Mouse (Mus musculus) spleen, postnatal 36 days (tissue): ENCODE data around the gene Psmb3.
A peak's percentile ranks its signal among the peaks of the same experiment; 100 is the strongest.
"Not testable (repeated sequence)": the region's sequence is repeated elsewhere in the genome, so short reads cannot be mapped to it uniquely, and the experiment has no call there.

Experiments used
- DNase-seq, 2 experiments: peaks; one replicate each; pipeline ENCODE4 v3.0.0; 2022; ENCODE audit warnings: low spot score in 2 of 2, mixed read lengths in 1 of 2

Psmb3 gene

GRCm38 (mm10) chr11:97703039-97703826, at the start of gene Psmb3:
TSS of gene Psmb3 (plus strand) at chr11:97703399.
- DNase-seq: peak; percentile 98

GRCm38 (mm10) chr11:97654210-97654609, 49.0 kb upstream of the Psmb3 start:
- no peak for DNase-seq

DNA sequence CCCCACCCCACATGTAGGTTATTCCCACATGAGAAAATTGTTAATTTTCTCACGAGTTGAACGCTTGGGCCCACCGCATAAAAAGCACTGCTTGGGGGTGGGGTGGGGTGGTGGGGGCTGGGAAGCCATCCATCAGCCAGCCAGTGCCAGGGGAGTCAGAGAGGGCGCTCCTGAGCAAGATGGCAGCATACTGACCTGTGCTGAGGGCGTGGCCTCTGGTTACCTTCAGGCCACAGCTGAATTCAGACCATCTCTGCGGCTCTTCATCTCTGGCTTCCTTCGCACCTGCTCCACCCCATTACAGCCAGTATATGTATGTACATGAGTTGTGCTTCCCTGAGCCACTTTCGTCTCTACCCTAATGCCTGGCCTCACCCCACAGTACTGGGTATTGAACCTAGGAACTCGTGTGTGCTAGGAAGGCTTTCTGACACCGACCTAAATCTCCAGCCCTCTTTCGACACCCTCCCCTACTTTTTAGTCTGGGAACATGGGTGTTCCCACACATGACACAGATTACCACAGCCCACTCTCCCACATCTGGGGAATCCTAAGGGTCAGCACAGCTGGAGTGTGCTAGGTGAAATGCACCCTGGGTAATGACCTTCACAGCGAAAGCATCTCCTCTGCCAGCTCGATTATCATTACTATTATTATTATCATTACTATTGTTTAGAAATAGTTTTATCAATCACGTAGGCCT, 46.8 kb upstream of the Psmb3 start:
- DNase-seq: no peak

DNA sequence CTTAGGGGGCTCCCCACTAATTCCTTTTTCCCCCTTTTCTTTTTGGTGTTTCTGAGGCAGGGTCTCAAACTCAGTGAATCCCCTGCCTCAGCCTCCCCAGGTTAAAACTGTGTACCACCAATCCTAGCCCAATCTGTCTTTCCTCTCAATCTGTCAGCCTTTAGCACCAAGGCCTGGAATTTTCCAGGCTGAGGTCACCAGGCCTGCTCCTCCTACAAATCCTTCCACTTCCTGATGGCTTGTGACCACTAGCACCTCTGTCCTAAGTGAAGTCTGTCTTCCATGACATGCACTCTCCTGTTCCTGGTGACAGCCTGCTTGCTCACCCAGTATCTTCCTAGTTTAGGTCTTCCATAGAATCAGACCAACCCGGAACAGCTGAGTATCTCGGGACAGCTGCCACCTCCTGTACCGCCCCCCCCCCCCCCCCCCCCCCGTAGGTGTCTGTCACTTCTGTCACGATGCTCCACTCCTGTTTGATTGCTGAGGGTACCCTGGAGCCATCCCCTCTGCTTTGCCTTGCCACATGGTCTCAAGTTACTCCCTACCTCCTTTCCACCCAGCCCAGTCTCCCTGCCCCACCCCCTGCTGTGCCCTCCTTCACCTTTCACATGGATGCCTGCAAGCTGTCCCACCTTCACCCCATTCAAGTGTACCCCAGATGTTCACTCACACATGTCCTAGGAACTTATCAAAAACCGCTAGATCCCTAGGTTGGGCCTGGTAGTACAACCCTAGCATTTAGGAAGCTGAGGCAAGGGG, 45.8 kb upstream of the Psmb3 start:
- no peak for DNase-seq

DNA sequence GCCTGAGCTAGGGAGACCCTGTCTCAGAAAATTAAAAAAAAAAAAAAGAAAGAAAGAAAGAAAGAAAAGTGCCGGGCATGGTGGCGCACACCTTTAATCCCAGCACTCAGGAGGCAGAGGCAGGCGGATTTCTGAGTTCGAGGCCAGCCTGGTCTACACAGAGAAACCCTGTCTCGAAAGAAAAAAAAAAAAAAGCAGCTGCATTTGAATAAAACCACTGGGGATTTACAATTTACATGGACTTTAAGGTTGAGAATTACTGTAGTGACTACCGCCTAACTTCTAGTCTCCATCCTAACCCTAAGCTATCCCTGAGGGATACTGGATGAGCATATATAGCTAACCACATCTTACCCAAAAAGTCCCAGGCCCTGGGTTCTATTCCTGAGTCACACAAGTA, 45.2 kb upstream of the Psmb3 start:
- DNase-seq: not testable (repeated sequence)

DNA sequence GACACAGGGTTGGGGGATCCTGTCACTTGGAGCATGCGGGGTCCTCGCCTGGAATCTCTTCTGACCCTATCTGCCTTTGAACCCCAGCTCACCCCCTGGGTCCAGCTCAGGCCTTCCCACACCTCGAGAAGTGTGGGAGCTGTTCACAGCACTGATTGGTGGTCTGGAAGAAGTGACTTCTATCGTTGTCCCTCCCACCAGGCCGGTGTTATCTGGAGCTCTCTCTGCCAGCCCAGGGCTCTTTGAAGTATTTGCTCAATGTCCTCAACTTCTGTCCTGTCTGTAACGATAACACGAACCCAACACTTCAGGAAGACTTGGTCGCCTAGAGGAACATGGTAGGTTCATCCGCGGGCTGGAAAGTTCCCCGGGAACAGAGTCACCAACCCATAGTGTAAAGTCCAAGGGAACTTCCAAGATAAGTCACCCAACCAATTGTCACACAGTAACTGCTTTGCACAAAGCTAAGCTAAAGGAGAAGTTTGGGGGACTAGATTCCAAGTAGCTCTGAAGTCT, 44.4 kb upstream of the Psmb3 start:
- DNase-seq: no peak

DNA sequence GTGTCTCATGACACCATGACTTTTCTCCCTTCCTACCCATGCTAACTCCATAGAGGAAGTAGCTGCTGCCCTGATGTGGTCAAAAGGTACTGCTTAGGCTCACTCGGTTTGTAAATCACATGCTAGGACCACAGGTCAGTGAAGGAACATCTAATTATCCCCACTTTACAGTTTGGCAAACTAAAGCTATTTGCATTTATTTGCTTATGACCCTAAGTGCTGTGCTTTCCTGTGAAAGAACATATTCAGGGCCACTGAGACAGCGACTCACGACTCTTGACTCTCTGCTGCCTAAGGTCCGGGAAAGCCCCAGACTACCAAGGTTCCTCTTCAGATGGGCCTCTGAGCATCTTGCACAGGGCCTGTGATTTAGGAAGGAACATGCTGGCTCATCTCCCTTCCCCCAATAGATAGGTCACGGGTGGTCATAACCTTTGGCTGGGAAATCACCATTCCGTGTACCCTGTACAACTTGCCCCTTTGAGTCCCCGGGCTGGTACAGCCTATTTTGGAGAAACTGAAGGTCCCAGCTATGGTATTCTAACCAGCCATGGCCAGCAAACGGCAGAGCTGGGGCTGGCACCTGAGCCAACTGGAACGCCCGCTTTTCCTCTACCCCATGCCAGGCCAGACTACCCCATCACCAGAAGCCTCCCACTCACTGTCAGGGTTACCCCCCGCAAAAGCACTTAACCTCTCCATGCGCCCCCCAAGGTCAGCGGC, 43.8 kb upstream of the Psmb3 start:
- DNase-seq: peak; percentile 87 to 88

- peak; percentile 82 to 84 for DNase-seq
Observed at GRCm38 (mm10) chr11:97659990-97660714, 43.0 kb upstream of the Psmb3 start.

DNA sequence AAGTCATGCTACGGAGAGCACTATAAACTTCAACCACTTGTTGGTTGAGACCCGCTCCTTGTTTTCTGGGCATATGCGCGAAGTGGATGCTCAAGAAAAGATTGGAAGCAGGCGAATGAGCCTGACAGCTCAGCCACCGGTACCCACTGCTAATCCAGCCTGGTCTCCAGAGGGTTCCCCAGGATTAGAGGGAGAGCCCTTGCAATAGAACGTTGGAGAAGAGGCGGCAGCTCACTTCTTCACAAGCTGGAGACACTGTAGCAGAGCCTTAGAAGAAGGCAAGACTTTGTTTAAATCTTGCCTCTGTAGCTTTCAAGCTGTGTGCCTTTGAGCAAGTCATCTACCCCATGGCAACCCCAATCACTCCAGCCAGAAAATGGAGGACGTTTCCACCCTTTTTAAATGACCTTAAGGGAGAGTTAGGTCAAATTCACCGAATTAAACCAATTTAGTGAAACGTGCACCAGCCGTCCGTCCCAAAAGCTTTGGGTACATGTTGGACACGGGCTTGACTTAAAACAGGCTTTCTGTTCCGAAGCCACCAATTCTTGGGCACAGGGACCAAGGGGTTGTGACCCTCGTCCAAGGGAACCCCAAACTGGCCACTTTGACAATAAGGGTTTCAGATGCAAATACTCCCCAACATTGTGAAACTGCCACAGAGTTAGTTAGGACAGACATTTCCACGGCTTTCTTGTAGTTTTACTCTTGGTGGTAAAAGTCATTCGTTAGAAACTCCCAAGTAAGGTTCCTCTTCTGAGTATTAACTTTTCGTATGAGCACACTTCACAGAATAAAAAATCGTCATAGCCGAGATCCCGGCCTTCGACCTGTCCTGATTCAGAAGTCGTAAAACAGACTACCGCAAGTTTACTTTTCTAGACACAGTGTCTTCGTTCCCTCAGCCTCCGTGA, 42.2 kb upstream of the Psmb3 start:
- DNase-seq: no peak

GRCm38 (mm10) chr11:97661648-97662133, 41.5 kb upstream of the Psmb3 start:
- DNase-seq: peak; percentile 84 to 86

GRCm38 (mm10) chr11:97662207-97662892, 40.8 kb upstream of the Psmb3 start:
- DNase-seq: peak; percentile 71 to 73

GRCm38 (mm10) chr11:97662893-97663527, 40.2 kb upstream of the Psmb3 start, which contains the start of gene Mllt6:
TSS of gene Mllt6 (plus strand) at chr11:97663414.
- DNase-seq: peak; percentile 60 to 70

- peak in 1 of 2 experiments; percentile 34 for DNase-seq
Observed at GRCm38 (mm10) chr11:97663528-97664338, 39.5 kb upstream of the Psmb3 start.

DNA sequence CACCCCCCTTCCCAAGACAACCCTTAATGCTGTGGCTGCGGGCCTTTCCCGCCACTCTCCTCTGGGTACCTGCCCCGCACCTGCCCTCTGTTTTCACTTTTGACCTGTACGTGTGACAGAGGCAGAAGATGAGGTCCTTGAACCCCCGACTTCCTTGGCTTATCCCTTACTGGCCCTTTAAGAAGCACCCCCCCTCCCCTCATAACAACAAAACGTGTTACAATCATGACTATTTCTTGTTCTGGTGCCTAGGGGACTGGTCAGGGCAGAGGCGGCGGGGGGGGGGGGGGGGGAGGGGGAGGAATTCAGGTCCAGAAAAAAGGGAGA, 38.9 kb upstream of the Psmb3 start:
- DNase-seq: no peak

GRCm38 (mm10) chr11:97664771-97665240, 38.4 kb upstream of the Psmb3 start:
- peak in 1 of 2 experiments; percentile 22 for DNase-seq

DNA sequence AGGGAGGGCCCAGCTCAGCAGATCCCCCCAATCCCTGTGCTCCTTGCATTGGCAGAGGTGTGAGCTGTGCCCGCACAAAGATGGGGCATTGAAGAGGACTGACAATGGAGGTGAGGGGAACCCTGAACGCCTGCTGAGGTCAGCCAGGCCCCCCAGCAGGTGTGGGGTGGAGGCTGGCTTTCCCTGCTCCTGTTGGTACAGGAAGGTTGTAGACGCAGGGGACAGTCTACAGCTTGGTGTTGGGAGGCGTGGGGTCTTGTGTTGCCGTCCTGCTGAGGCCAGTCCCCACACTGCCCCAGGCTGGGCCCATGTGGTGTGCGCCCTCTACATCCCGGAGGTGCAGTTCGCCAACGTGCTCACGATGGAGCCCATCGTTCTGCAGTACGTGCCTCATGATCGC, 37.8 kb upstream of the Psmb3 start:
- no peak for DNase-seq

DNA sequence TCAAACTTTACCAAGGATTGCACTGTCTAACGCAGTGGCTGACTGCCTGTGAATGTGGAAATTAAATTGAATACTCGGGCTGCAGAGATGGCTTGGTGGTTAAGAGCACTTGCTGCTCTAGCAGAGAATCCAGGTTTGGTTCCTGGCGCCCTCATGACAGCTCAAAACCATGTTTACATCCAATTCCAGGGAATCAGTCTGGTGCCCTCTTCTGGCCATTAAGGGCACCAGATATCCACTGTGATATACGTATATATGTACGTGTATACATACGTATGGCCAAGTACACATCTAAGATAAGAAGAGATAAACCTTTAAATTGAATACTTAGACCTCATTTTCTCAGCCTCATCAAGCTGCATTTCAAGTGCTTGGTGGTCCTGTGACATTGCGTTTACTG, 37.0 kb upstream of the Psmb3 start:
- no peak for DNase-seq
